Mouse (Mus musculus): ENCODE results near the gene Clic5.

GRCm38 (mm10) chr17:44192981-44193380 is 4.6 kb downstream of the Clic5 start:
- TF ChIP-seq CTCF (IDR thresholded peaks at IDR 0.05; ENCODE audit: low read depth) (no peak), EP300 (IDR thresholded peaks at IDR 0.05; ENCODE audit: low read depth) (no peak)

Measured in liver, postnatal 0 days (tissue).